13 mouse cellular contexts compared by ENCODE assay signal in genomic region chr8:106635284-106635683, GRCm38 (mm10).
"Had no signal": no experiment of that assay in that cellular context is flagged by ENCODE, and none has a peak within 500 bp of the region (broad histone marks: within the 10 kb centered on the region; RNA-seq: fewer than 3 reads in every experiment).

No protein-coding gene starts in this region.

- H3K4me2 ChIP-seq: liver, embryonic 11.5 days; liver, embryonic 15.5 days; midbrain, embryonic 12.5 days had no signal

- H3K27me3 ChIP-seq: liver, embryonic 15.5 days had no signal

- ATAC-seq: lung, postnatal 0 days had no signal

- H3K4me3 ChIP-seq: left cerebral cortex, adult 2 months; limb, embryonic 10.5 days; liver, embryonic 15.5 days; megakaryocyte, embryonic 14.5 days; midbrain, embryonic 12.5 days had no signal

- H3K36me3 ChIP-seq: limb, embryonic 10.5 days; liver, embryonic 15.5 days; midbrain, embryonic 12.5 days had no signal

- DNase-seq: kidney, adult 8-10 months; kidney, postnatal 25 days; lung, adult 2 months; lung, postnatal 36 days; thymus, adult 18-20 months; thymus, postnatal 25 days had no signal

- H3K9me3 ChIP-seq: limb, embryonic 10.5 days; liver, embryonic 15.5 days; megakaryocyte, embryonic 14.5 days; midbrain, embryonic 12.5 days had no signal

- H3K4me1 ChIP-seq: megakaryocyte, embryonic 14.5 days had no signal

- H3K27ac ChIP-seq: left cerebral cortex, adult 2 months; liver, embryonic 15.5 days; midbrain, embryonic 12.5 days had no signal

- H3K9ac ChIP-seq: liver, embryonic 15.5 days; midbrain, embryonic 12.5 days had no signal
